Mouse (Mus musculus) liver, embryonic 14.5 days (tissue): ENCODE results near the gene Gm10964. TPM values are rescaled to one million over a fixed set of nuclear protein-coding genes. Genes with fewer than 3 reads are reported as not detected.

ENCODE experiments used
- ATAC-seq: fragments of 200-750 bp; cut with Nextera tagmentation; 2 replicates; pipeline ENCODE4 v1.8.0; 2017; ENCODE audit warnings: moderate number of reproducible peaks, mild to moderate bottlenecking, moderate library complexity; ENCODE audit not compliant: insufficient read depth
- DNase-seq, 3 experiments: peaks; one replicate each; pipeline ENCODE4 v3.0.0-alpha.2; 2012 to 2013; ENCODE audit warnings: low read depth in 3 of 3, low spot score in 3 of 3
- H3K27ac ChIP-seq: fragments of 300-500 bp; sonication (generic); 2 replicates; pipeline ENCODE4 v1.5.1; 2014; ENCODE audit warnings: moderate library complexity, mild to moderate bottlenecking, control low read depth, inconsistent platforms
- H3K27me3 ChIP-seq: fragments of 300-500 bp; sonication (generic); 2 replicates; pipeline ENCODE4 v1.6.1; 2014; ENCODE audit warnings: mild to moderate bottlenecking, low read length, moderate library complexity; ENCODE audit not compliant: control insufficient read depth, insufficient read depth
- H3K36me3 ChIP-seq: fragments of 300-500 bp; sonication (generic); replicated peaks from 2 replicates; pipeline ENCODE4 v1.6.1; 2014; ENCODE audit warnings: low read depth; ENCODE audit not compliant: control insufficient read depth, insufficient read depth
- H3K4me1 ChIP-seq, 2 experiments: fragments of 200-500 bp in 1 of 2; fragments of 300-500 bp in 1 of 2; sonication (generic) in 1 of 2; replicated peaks; 2 replicates each; pipeline ENCODE4 v1.6.1; 2012 to 2014; ENCODE audit warnings: antibody characterized with exemption in 1 of 2, inconsistent platforms in 1 of 2, low read length in 1 of 2; ENCODE audit not compliant: control insufficient read depth in 2 of 2, insufficient read depth in 2 of 2
- H3K4me2 ChIP-seq: fragments of 300-500 bp; sonication (generic); 2 replicates; pipeline ENCODE4 v1.6.1; 2014; ENCODE audit warnings: low read depth, mild to moderate bottlenecking, control low read depth, moderate library complexity
- H3K4me3 ChIP-seq, 2 experiments: fragments of 200-500 bp in 1 of 2; fragments of 300-500 bp in 1 of 2; sonication (generic) in 1 of 2; 2 replicates each; pipeline ENCODE4 v1.5.1; 2012 to 2014; ENCODE audit warnings: low read depth in 2 of 2, low read length in 2 of 2, mild to moderate bottlenecking in 2 of 2, control low read depth in 1 of 2, inconsistent platforms in 1 of 2, moderate library complexity in 1 of 2; ENCODE audit not compliant: insufficient read depth in 1 of 2
- H3K9ac ChIP-seq: fragments of 300-500 bp; sonication (generic); replicated peaks from 2 replicates; pipeline ENCODE4 v1.6.1; 2014; ENCODE audit warnings: mild to moderate bottlenecking, control low read depth, moderate library complexity
- H3K9me3 ChIP-seq: fragments of 300-500 bp; sonication (generic); 2 replicates; pipeline ENCODE4 v1.6.1; 2016; ENCODE audit warnings: low read length, mixed read lengths; ENCODE audit not compliant: control insufficient read depth
- CTCF ChIP-seq: IDR thresholded peaks from 2 replicates; pipeline ENCODE4 v1.5.1; 2016; ENCODE audit warnings: antibody characterized with exemption, low read depth, control low read depth
- EP300 ChIP-seq: IDR thresholded peaks from 2 replicates; pipeline ENCODE4 v1.6.1; 2016; ENCODE audit warnings: antibody characterized with exemption, low read depth
- WGBS: fragments of 180-500 bp; shearing (Covaris S2); extraction: QIAGEN DNeasy Blood & Tissue Kit; methylation state at CpG from one replicate; pipeline ENCODE4 v1.1.7; 2014; ENCODE audit not compliant: insufficient replicate concordance; 5-methylcytosine and 5-hydroxymethylcytosine counted together
- polyA plus RNA-seq, 2 experiments: library from polyadenylated mRNA; depleted of rRNA in 1 of 2; stranded (reverse) in 1 of 2; unstranded in 1 of 2; fragments of >200 nt; fragmentation: Nextera tagmentation in 1 of 2; extraction: Ambion mirVana in 1 of 2; gene quantifications; 2 replicates each; pipeline versions ENCODE4 v1.2.1 to v1.2.3; 2012 to 2014

The Gm10964 gene
- polyA plus RNA-seq, 2 experiments: not detected

GRCm38 (mm10) chr3:103734696-103735519 lies 4.3 kb upstream of the Gm10964 start:
- no peak overlapping the region for H3K4me3 ChIP-seq
- ATAC-seq (no peak), DNase-seq (no peak)
- no peaks in the 10 kb centered on the region for H3K27me3 ChIP-seq
- H3K27ac ChIP-seq: no peak overlapping the region
- no peak overlapping the region for H3K4me2 ChIP-seq
- H3K9me3 ChIP-seq: no peaks in the 10 kb centered on the region
- H3K4me1 ChIP-seq: no peaks in the 10 kb centered on the region; a peak in 2 of 4 replicates
- no peak for TF ChIP-seq EP300
- TF ChIP-seq CTCF: no peak
- 37% methylated on average over 11 of the region's 11 CpGs for WGBS
- H3K36me3 ChIP-seq: no peaks in the 10 kb centered on the region
- H3K9ac ChIP-seq: no peak overlapping the region

GRCm38 (mm10) chr3:103735776-103736600 lies 3.2 kb upstream of the Gm10964 start:
- Histone ChIP-seq H3K27me3 (no peaks in the 10 kb centered on the region), H3K4me2 (no peak overlapping the region), H3K4me1 (no peaks in the 10 kb centered on the region; a peak in 2 of 4 replicates), H3K9ac (no peak overlapping the region), H3K9me3 (no peaks in the 10 kb centered on the region), H3K27ac (no peak overlapping the region), H3K36me3 (peaks cover 4% of the 10 kb centered on the region), H3K4me3 (no peak overlapping the region)
- 85% methylated on average over 28 of the region's 28 CpGs for WGBS
- TF ChIP-seq EP300 (no peak), CTCF (no peak)
- ATAC-seq (no peak), DNase-seq (no peak)

GRCm38 (mm10) chr3:103737061-103737754 lies 2.0 kb upstream of the Gm10964 start:
- H3K4me2 ChIP-seq: no peak overlapping the region; the same call in 1 of the 2 replicates
- no peak overlapping the region for H3K27ac ChIP-seq
- H3K36me3 ChIP-seq: peaks cover 16% of the 10 kb centered on the region
- H3K9ac ChIP-seq: no peak overlapping the region
- 78% methylated on average over 16 of the region's 16 CpGs for WGBS
- no peaks in the 10 kb centered on the region for H3K27me3 ChIP-seq
- no peak for DNase-seq
- no peaks in the 10 kb centered on the region for H3K9me3 ChIP-seq
- no peaks in the 10 kb centered on the region; a peak in 2 of 4 replicates for H3K4me1 ChIP-seq
- peak overlapping the region in 1 of 2 experiments; percentile 27; a peak in 1 of 4 replicates for H3K4me3 ChIP-seq
- TF ChIP-seq EP300 (no peak), CTCF (no peak)
- no peak for ATAC-seq

GRCm38 (mm10) chr3:103737778-103738571 lies 1.2 kb upstream of the Gm10964 start, which contains the start of gene Olfml3:
Olfml3 (minus strand) TSS chr3:103738001.
- under 1% methylated on average over 18 of the region's 18 CpGs for WGBS
- Histone ChIP-seq H3K27ac (no peak within 1 kb of the TSS), H3K27me3 (no peaks in the 10 kb centered on the region), H3K4me3 (peak within 1 kb of the TSS; percentile 18 to 27), H3K4me2 (peak within 1 kb of the TSS; percentile 54), H3K4me1 (no peaks in the 10 kb centered on the region; a peak in 2 of 4 replicates), H3K9ac (no peak within 1 kb of the TSS), H3K36me3 (peaks cover 19% of the 10 kb centered on the region), H3K9me3 (no peaks in the 10 kb centered on the region)
- TF ChIP-seq EP300 (no peak), CTCF (peak; percentile 82)
- DNase-seq (peak; percentile 42 to 54 (median 52)), ATAC-seq (peak; percentile 73)
